Mouse (Mus musculus) ES-CJ7 (cell line): ENCODE measurements around the gene Atp8a2.

Source experiments
- DNase-seq: peaks from one replicate; pipeline ENCODE4 v3.0.0; 2011; ENCODE audit warnings: low read depth, low spot score

The Atp8a2 gene

DNA sequence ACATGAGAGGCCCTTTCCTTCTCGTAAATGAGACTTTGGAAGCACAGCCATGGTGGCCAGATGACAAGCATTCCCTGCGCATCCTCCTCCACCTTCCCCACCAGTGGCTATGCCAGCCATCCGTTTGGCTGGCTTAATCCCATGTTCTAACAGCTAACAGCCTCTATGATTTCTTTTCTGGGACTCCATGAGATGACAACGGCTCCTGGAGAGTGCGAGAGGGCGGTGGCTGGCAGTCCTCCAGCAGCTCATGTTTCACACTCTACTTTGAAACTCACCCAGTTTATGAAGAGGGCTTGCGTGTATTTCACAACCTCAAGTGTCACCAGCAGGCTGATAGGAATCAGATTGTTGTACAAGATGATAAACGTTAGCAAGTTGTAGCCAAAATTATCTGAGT is 170.3 kb downstream of the Atp8a2 start:
- no peak for DNase-seq

DNA sequence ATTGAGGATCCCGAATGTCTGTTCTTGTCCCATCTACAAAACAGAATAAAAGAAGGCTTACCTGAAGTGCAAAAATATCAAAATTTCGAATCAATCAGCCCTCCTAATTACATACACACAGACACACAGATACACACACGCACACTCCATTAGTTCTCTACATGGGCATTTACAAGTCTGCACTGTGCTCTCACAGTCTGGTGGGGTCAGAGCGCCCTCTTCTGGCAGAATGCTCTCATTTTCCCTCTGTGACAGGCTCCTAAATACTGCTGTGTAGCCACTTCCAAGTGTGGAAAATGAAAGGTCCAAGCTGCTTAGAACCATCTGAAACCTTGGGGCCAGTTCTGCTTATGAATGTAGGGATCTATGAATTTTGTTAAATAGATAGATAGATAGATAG is 181.1 kb downstream of the Atp8a2 start:
- peak; percentile 82 for DNase-seq

DNA sequence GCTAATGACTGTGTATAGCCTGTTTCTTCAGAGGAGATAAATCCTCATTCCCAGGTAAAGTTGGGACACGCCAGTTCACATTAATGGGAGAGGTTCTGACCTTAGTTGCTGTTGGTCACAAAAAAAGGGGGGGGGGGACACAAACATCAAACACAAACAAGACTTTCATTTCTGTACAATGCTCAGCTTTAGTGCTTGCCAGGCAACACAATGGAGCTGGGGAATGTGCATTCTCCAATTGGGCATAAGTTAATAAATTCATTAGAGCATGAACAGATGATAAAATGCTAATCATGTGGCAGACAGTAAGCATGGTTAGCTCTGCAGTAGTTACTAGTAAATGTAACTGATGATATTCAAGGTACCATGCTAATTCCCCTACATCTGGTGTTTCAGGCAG is 195.2 kb downstream of the Atp8a2 start:
- no peak for DNase-seq

DNA sequence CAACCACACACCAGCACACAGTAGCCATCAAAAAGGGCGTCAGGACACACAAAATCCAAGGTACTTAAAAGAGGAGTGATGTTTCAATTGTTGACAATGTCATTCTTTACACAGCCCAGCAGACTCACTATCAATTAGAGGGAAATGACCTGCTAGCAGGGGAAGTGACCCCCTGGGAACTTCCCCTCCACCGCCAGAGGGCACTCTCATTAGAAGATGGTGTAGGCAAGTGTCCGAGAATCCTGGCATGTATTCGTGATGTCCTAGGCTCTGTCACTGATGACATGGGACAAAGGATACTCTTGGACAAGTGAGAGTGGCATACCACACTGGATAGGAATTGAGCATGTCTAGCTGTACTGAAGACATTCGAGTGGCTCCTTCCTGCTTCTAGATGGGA is 208.1 kb downstream of the Atp8a2 start:
- DNase-seq, result peak; percentile 36

DNA sequence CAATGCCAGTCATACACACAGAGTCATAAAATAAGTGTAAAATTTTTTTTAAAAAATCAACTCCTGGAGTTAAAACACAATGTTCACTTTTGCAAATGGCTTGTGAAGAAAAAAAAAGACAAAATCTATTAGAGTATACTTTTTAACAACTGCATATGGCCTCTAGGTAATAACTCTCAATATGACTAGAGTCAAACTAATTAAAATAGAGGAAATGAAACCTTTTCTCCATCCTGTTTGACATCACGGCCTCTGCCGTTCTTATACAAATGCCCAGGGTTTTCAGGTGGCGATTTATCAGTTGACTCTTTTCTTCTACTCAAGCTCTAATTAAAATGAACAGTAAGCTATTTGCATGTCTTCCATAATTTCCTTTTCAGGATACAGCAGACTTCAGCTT is 209.0 kb downstream of the Atp8a2 start:
- no peak for DNase-seq

DNA sequence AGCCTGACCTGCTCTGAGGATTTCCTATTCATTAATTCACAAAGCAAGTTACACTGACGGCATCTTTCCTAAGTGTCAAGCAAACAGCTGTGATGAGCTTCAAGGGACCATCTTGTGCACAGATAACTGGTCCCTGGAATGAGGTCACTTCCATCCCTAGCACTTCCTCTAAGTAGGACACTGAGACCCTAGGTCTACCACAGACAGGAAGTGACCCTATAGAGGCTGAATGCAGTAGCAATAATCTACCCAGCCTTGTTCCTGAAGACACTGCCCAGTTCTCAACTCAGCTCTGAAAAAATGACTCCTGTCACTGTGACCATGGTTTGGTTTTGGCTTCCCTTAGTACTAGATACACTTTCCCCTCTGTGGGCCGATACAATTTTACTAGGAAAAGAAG is 219.0 kb downstream of the Atp8a2 start:
- DNase-seq, result no peak

DNA sequence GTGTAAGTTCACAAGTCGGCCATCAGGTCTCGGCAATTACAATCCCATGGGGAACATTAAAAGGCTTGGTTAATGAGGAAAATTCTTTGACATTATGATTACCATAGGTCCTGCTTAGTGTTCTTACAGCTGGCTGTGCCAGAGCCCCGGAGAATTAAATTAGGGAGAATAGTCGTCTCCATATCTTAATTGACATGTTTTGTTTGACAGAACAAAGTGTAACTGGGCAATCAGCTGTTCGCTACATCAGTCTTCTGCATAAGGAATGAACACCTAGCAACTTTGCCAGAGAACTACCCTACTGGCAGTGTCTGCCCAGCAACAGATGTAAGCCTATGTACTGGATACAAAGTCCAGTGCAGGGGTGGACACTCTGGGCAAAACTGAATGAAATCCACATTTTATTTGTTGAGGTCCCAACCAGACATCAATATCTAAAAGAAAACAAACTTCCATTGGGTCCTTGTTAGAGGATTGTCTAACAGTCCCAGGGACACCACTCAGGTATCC is 225.7 kb downstream of the Atp8a2 start:
- DNase-seq, result no peak

DNA sequence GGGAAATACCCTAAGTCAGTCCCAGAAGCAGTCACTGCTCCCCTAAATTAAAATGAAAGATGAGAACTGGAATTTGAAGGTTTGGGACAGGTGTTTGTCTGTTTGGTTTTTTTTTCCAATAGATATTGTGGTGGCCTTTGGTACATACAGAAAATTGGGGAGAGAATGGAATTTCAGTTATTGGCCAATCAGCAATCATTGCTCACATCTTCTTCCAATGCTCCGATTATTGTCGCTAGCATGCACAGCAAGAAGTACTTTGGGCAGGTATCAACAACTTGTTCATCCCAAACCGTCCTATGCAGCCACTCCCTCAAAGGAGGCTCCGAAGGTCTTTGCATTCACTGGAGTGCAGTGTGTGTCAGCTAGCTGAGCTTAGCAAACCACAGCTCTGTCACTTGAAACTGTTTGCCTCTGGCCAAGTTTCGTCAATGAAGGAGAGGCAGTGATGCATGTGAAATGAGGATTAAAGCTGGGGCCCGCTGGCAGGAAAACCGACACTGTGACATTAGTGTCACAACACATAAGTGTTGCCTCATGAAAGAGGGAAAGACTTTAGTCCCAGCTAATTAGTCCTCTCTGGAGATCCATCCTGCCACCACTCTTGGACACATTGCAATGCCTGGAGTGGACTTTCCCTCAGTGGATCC is 227.4 kb downstream of the Atp8a2 start:
- no peak for DNase-seq

DNA sequence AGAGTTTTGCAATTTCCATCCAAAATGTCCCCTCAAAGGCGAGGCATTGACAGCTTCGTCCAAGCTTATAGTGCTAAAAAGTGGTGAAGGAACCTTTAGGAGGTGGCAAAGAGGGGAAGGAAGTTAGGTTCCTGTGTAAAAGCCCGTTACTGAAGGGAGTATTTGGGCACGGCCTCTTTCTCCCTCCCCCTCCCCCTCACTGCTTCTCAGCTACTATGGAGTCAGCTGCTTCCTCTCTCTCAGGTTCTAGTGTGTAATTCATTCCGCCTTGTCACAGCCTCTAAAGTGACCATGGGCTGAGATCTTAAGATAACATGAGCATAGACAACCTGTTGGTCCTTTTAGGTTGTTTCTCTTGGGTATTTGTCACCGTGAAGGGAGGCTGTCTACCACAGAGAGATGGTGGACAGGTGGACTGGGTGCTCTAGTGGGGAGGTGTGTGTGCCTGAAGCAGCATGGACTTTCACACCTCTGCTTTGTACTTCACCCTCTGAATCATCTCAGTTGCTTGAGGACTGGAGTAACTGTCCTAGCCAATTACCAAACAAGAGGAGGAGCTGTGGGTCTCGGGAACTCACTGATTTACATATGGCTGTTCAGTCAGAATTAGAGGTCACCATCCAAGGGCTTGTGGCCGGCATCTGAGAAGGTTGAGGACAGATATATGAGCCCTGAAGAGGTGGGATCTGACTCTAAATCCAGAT is 229.0 kb downstream of the Atp8a2 start:
- no peak for DNase-seq

DNA sequence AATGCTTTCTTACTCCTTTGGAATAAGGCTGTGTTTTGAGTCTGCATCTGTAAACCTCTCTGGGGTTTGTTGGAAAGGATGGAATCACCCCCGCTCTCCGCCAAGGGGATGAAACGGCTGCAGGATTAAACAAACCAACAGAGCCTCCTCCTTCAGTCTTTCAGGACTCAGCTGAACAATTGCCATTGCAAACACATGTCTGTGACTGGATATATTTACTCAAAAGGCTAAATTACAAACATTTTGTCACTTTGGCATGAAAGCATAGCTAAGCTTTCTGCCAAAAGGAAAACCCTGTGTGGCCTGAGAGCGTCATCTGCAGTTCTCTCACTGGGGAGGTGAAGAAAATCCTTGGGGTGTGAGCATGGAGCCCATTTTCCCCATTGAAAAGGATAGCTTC is 230.0 kb downstream of the Atp8a2 start:
- DNase-seq, result no peak

DNA sequence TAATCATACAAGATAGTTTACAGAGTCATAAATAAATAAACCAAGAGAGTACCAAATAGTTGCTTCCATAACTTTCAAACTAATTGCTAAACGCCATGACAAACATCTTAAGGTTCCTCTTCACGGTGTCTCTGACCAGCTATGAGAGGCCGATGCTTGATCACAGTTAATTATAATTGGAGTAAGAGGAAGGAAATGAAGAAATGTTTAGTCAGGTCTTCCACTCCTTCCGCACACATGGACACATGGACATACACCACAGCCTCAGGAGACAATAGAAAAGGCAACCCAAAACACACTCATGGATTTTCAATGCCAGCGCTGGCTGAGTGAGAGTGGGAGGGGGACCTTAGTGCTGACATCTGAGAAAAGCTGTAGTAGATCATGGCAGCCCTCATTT is 232.4 kb downstream of the Atp8a2 start:
- DNase-seq, result no peak

DNA sequence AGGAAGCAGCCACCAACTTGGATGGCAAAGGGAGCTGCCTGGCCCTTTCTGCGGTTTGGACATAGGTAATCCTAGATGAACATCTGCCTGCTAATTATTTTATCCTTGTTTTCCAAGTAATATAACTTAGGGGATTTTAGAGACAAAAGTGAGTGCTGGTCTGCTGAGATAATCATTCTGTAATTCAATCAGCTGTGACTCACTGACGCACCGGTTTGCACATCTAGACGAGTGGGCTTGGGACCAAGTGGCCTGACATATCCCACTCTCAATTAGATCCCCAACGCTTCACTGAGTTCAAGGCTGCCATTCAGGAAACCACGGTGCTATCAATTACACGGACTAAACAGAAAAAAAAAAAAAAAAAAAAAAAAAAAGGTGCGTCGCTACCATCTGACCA is 236.0 kb downstream of the Atp8a2 start:
- no peak for DNase-seq

DNA sequence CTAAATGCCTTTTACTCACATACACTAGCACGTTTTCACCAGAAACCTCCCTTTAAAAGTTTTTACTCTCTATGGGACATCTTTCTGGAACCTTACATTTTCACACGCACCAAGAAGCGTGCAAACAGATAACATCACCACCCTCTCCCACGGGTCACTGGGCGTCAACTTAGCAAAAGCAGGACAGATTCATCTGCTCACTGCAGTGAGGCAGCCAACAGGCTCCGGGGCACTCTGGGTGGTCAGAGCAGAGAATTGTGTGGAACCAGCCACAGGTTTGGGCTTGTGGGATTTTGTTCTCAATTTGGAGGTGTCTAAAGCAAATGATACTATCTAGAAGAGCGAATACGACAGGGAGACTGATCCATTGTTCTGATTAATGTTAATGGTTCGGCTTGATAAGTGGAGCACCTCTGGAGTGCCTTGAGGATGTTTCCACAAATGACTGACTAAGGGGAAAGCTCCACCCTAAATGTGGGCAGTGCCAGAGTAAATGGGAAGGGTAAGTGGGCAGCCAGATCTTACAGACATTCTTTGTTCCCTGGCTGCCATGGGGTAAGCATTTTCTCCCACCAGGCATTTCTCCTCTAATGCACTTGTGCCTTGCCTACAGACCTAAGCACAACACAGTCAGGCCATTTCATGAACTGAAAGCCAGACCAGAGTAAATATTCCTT is 236.6 kb downstream of the Atp8a2 start:
- DNase-seq, result no peak

DNA sequence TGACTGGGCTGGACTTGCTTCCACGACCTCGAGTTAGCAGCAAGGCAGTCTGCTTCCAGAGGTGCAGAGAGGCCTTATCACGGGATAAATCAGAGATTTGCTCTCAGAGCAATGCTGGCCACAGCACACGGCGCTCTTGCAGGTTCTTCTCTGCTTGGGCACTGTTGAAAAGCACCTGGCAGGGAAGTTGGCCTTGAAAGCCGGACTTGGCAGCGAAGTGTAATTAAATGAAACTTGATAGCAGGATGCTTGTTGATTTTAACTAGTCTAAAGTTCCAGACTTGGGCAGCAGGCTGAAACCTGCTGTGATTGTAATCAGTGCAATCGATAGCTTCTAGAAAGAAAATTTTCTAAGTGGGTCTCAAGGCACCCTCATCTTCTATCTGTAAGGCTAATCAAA is 237.3 kb downstream of the Atp8a2 start:
- no peak for DNase-seq

DNA sequence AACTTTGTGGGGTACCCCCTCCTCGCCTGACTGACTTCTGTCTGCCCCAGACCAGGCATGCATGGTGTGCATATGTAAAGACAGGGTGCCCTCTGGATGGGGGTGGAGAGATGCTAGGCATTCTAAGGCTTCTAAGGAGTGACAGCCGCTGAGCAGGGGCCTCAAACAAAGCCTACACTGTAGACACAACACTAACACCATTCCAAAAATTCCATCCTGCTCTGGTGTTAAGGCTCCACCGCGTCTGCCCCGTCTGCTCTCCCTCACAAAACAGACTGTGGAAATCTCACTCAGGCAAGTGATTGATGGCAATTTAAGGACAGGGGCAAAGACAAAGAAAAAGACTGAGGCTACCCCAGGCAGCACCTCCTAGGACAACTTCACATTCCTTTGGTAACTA is 247.0 kb downstream of the Atp8a2 start:
- no peak for DNase-seq

DNA sequence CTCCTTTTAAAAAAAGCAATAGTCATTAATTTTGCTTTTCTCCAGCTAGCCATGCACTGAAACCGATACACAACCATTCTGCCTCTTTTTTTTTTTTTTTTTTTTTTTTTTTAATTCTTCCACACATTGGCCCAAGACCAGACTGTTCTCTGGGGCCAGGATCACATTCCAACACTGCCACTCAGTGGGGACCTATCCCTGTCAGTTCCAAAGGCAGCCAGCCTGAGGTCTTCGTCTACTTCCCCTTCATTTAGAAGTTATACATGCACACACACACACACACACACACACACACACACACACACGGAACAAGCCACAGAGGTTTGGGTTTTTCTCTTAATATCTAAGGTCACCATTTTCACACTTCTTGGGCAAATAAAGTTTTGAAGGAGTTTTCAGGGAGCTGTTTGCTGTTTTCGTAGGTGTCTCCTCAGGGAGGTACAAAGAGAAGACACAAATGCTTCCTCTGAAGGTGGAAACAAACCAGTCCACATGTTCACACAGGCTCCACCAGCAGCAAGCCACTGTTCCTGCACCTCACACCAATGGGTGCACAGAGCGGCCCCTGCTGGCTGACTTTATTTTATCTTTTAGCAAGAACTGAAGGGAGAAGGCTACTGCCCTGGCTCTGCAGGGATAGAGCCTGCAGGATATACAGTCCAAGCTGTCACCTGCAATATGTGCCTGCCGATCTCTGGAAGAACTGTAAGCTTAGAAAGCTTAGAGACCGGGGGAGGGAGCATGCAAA is 253.9 kb downstream of the Atp8a2 start:
- DNase-seq, result peak; percentile 79

DNA sequence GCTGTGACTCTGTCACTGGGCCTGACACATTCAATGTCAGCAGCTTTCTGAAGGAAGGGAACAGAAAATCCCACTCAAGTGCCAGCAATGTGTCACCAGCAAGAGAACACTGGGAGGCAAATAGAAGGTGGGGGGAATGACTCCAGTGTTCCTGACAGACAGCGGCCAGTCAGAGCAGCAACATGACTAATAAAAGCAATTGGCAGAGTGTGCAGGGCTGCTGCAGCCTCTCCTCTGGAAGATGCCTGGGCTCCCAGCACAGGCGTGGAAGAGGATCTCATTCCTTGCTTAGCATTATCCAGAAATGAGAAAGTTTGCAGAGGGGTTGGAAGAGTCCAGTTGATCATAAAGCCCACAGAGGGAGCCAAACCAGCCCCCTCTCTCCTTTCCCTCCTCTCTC is 254.8 kb downstream of the Atp8a2 start:
- no peak for DNase-seq

DNA sequence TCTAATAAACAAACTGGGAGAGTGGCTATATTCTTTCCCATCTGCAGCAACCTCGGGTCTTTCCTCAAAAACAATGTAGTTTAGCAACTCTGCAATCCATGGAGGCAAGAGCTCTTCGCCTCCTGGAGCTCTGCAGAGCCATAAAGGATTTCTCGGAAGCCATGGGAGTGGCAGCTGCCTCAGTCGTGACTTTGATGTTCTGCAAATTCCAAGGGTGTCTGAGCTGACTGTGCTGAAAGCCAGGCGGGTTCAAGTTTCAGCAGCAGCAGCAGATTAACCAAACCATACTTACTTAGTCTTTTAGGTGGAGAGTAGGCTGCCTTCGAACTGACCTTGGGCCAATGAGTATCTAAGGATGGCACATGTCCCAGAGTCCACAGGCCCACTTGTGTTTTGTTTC is 264.6 kb downstream of the Atp8a2 start:
- DNase-seq, result peak; percentile 78

DNA sequence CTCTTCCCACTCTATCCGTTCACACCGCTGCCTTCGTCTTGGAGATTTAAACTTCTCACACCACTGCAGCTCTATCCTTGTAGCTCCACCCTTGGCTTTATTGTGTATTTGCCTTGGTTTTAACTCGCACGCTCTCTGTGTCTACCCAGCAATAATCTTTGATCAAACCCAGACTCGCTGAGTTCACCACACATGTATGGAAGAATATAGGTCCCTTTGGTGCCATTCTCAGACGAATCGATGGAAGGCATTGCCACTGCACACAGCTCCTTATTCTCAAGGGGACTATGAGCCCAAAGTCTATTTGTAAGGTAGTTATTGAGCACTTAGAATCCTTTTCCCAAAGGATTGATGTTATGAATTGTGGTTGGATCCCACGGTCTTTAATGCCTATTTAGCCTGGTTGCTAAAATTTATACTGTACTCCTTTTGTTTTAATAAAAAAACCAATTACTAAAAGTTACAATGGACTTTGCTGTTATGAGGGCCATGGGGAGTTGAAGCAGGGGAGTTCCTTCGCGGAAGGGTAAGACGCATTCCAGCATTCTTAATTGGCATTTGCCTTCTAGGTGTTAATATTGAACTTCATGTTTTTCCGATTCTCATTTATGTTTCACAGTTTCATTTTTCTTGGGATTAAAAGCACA is 265.4 kb downstream of the Atp8a2 start:
- no peak for DNase-seq

DNA sequence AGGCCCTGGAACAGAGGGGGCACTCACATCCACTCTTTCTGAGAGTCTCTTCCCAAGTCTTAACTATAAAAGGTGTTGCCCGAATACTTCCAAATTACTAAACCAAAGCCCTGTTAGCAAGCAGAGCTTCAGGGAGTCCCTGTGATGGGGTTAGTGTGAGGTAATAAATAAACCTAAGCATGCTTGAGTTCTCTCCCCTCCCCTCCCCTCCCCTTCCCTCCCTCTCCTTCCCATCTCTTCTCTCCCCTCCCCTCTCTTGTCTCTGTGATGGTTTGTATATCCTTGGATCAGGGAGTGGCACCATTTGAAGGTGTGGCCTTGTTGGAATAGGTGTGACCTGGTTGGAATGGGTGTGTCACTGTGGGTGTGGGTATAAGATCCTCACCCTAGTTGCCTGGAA is 267.8 kb downstream of the Atp8a2 start:
- DNase-seq, result peak; percentile 49

DNA sequence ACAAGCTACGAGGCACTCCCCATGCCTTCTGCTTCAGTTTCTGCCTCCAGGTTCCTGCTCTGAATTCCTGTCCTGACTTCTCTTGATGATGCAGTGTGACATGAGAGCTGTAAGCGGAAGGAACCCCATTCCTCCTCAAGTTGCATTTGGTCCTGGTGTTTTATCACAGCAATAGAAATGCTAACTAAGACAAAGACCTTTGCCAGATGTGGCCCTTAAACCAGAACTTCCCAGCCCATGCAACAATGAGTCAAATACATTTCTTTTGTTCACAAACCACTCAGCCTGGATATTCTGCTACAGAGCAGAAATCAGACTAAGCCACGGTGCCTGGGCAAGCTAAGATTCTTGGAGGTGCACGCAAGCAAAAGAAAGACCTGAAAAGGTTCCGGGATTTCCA is 268.2 kb downstream of the Atp8a2 start:
- peak; percentile 81 for DNase-seq

DNA sequence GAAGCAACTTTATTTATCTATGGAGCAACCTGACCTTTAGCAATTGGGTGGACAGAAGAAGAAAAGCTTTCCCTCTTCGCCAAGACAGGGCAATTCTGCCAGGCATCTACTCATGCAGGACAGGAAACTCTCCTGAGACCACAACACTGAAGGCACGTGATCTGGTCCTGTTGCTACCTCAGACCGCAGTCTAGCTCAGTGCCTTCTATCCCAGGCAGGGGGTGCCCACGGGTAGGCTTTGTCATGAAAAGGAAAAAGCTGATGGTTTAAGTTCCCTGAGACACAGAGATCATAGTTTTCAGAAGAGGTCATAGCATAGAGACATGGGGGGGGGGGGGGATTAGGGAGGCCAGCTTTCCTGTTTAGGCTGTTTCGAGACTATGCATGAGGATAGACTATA is 269.2 kb downstream of the Atp8a2 start:
- peak; percentile 81 for DNase-seq
